Mouse (Mus musculus) liver, postnatal 0 days (tissue): ENCODE results near the gene 4632433K11Rik.

Experiments
- CTCF ChIP-seq: sonication (generic); IDR thresholded peaks from 2 replicates; pipeline ENCODE4 v1.5.1; 2016; ENCODE audit warnings: antibody characterized with exemption, low read depth
- EP300 ChIP-seq: IDR thresholded peaks from 2 replicates; pipeline ENCODE4 v1.6.1; 2016; ENCODE audit warnings: antibody characterized with exemption, low read depth, mild to moderate bottlenecking

DNA sequence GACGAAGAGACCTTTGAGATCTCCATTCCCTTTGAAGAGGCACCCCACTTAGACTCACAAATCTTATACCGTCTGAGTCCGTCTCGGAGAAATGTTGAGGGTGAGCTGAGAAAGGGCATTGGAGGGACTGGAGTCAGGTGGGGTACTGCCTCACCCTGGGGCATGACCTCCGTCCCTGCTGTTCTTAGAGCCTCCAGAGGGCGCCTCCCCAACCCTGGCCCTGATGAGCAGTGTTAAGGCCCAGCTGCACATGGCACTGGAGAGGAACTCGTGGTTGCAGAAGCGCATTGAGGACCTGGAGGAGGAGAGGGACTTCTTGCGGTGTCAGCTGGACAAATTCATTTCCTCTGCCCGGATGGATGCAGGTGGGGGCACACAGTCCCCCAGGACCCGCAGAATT is 23.9 kb downstream of the 4632433K11Rik start:
- peak; percentile 55 for TF ChIP-seq CTCF
- TF ChIP-seq EP300 = no peak
